Mouse (Mus musculus) embryo, embryonic 10 days (tissue): ENCODE results near the gene Dcaf10.
"Not testable (repeated sequence)": the region's sequence is repeated elsewhere in the genome, so short reads cannot be mapped to it uniquely, and the experiment has no call there.

ENCODE experiments used
- DNase-seq: peaks from one replicate; pipeline ENCODE4 v3.0.0-alpha.2; 2015; ENCODE audit warnings: low spot score

Gene Dcaf10

GRCm38 (mm10) chr4:45341669-45342249 lies at the start of gene Dcaf10:
Gene Dcaf10 (plus strand): TSS chr4:45342101.
- peak; percentile 88 for DNase-seq

- DNase-seq: peak; percentile 90
Observed at GRCm38 (mm10) chr4:45296662-45297564, 45.0 kb upstream of the Dcaf10 start, which contains the start of gene Trmt10b. Gene Trmt10b (plus strand): TSS chr4:45297127.

DNA sequence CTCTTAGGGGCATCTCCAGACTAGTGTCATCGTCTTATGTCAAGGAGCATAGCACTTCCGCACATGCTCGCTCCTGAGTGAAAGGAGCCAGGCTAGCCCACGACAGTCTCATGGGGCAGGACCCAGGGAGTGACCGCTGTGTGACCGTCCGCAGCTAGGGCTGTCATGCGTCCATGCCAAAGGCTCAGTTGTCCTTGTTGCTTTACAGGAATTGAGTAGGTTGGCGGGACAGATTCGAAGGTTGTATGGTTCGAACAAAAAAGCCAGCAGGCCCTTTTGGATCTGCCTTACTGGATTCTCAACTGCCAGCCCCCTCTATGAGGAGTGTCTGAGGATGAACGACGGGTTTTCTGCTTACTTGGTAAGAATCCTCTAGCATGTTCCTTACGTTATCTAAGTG lies 36.4 kb upstream of the Dcaf10 start:
- DNase-seq: no peak

DNA sequence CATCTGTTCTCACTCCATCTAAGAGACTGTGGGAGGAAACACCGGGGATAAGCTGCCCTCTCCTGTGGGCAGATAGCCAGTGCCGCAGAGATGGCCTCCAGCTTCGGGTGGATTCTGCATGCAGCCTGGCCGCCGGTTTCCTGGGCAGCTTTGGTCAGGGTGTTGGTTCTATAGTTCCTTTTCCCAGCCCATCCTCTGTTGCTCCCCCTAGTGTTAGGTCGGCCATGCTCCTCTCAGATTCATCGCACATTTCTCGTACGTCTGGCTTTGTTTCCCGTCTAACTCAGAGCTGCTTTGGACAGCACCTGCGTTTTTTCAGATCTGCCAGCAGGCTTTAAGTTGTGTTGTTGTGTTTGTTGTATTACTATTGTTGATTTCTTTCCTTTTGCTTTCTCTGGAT lies 33.9 kb upstream of the Dcaf10 start:
- peak; percentile 70 for DNase-seq

DNA sequence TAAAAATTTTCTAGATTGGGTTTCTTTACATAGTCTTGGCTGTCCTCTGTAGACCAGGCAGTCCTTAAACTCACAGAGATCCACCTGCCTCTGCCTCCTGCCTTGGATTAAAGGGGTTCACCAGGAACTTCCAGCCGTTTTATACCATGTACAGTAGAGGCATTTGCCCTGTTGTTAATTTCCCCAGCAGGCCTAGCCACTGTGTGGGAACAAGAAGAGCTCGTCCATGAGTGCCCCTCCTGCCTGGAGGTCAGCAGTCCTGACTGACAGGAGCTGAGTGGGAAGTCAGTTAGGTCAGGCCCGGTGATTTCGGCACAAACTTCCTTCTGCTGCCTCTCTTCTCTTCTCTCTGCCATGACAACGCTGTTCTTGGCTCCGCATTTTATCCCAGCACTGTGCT lies 33.3 kb upstream of the Dcaf10 start:
- no peak for DNase-seq

DNA sequence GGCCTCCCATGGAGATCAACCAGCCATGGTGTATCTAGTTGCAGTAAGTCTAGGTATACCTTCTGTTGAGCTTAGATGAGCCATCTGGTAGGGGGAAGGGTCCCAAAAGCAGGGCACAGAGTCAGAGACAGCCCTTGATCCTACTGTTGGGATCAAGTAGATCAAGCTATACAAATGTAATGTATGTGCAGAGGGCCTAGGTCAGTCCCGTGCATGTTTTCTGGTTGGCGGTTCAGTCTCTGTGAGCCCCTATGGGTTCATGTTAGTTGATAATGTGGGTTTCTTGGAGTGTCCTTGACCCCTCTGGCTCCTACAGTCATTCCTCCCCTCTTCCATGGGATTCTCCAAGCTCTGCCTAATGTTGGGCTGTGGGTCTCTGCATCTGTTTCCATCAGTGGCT lies 30.8 kb upstream of the Dcaf10 start:
- DNase-seq: no peak

DNA sequence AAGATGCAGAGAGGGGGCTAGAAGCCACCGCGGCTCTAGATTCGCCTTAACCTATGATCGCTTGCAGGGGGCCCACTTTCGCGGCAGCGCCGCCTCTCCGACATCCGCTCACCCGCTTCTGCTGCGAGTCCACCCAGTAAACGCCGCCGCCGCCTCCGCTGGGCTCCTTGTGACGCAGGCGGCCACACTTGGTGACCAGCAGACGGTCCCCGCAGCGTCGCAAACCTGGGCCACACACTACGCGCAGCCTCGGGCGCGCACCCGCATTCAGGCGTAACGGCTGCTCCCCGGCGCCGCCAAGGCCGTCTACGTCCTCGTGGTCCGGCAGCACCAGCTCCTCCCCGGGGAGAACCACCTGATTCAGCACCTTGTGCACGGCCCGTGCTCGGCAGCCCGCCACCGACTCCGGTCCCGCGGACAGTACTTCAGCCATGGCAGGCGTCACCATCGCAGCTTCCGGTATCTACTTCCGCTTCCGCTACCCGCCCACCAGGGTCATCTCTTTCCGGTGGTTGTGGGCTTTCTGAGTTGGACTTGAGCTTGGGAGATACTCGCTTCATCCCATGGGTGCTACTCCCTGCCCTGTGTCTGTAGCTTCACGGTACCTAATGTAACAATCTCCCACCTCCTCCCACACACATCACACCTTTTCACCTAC lies 21.6 kb upstream of the Dcaf10 start:
- DNase-seq: peak; percentile 89

GRCm38 (mm10) chr4:45331139-45331538 lies 10.8 kb upstream of the Dcaf10 start:
- DNase-seq: no peak

DNA sequence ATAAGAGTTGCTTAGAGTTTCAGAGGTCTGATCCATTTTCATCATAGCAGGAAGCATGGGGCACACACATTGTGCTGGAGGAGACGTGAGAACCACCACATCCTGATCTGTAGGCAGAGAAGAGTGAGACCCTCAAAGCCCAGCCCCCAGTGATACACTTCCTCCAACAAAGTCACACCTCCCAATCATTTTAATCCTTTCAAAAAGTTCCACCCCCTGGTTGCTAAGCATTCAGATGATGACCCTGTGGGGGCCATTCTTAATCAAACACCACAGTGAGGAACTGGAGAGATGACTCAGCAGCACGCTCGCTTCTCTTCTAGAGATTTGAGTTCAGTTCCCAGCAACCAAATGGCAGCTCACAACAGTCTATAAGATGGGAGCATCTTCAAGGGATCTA lies 9.4 kb upstream of the Dcaf10 start:
- no peak for DNase-seq

DNA sequence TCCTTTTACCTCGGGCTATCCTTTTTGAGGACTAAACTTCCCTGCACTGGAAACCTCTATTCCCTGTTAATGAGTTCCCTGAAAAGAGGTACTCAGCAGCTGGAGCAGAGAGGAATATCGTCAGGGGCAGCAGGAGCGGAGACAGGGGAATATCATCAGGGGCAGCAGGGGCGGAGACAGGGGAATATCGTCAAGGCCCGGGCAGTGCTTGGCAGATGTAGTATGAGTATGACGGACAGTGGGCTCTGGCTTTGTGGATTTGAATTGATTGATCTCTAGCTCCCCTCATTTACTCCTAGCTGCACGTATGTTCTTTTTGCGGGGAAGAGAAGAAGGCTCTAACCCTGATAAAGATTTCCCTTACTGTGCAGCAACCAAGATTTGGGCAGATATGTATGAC lies 675 bp upstream of the Dcaf10 start:
- no peak for DNase-seq

GRCm38 (mm10) chr4:45342286-45343155 lies 620 bp downstream of the Dcaf10 start, which contains the start of gene Exosc3:
Gene Exosc3 (minus strand): TSS chr4:45342732.
- peak; percentile 51 for DNase-seq

DNA sequence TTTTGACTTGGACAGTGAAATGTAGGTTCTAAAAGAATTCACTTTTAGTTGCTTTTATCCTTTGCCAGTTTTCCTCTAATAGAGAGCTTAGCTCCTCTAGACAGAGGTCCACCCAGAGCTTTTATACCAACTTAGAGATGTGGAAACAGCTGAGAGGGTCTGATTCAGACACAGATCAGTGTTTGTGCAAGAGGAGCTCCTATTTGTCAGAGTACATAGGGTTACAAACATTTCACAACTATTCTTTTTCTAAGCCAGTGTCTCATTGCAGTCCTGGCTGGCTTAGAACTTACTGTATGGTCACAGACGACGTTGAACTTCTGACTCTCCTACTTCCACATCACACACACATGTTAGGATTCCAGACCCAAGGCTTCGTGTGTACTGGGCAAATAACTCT lies 14.8 kb downstream of the Dcaf10 start:
- no peak for DNase-seq

- no peak for DNase-seq
Observed at GRCm38 (mm10) chr4:45371261-45371660, 29.4 kb downstream of the Dcaf10 start.

DNA sequence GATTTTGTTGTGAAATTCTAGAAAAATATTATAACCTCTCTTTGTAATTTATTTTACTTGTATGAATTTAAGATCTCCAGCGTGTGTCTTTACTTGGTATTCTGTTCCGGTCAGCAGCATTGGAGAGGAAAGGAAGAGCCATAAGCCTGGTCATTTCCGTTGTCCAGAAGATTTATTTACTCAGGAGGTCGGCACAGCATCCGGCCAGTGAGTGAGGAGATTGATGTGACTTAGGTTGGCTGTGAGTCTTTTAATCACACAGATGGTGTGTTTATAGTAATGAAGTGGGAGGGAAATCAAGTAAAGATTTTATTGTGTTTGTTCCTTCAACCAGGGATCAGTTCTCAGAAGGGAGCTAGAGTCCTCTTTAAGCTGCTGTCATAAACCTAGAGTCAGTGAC lies 33.0 kb downstream of the Dcaf10 start:
- no peak for DNase-seq

- DNase-seq: no peak
Observed at GRCm38 (mm10) chr4:45376573-45376972, 34.7 kb downstream of the Dcaf10 start.

GRCm38 (mm10) chr4:45380903-45381580 lies 39.1 kb downstream of the Dcaf10 start:
- DNase-seq: not testable (repeated sequence)

DNA sequence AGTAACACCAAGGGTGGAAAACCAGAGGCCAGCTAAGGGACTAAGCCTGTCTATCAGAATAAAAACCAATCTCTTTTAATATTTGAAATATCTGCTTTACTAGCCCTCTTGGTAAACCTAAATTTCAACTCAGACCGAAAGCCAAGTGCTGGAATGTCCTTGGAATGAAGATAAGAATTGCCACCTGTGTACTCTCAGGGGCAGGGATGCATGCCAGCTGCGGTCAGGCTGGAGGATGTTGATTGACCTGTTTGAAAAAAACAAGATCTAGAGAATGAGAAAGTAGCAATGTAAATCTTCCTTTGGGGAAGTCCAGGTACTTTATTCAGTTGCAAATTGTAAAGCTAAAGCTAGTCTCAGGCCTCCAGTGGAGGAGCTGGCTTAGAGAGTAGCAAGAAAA lies 40.2 kb downstream of the Dcaf10 start:
- DNase-seq: not testable (repeated sequence)

DNA sequence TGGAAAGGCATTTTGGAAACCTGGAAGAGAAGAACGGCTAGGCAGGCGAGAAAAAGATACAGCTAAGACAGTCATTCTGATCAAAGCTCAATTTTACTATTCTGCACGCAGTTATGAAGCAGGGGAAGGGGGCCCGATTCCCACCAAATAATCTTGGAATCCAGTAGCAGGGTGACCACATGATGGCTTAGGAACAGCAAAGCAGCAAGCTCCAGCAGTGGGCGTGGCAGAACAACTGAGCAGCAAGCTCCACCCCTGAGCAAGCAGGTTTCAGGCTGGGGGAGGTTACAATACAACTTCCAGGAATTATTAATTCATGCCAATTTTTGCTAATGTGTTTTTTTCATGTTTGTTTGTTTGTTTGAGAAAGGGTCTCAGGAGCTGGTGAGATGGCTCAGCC lies 45.4 kb downstream of the Dcaf10 start:
- DNase-seq: not testable (repeated sequence)

GRCm38 (mm10) chr4:45392099-45392498 lies 50.2 kb downstream of the Dcaf10 start:
- DNase-seq: no peak

GRCm38 (mm10) chr4:45392572-45392971 lies 50.7 kb downstream of the Dcaf10 start:
- DNase-seq: no peak

GRCm38 (mm10) chr4:45392994-45393393 lies 51.1 kb downstream of the Dcaf10 start:
- DNase-seq: no peak
